8 mouse cellular contexts compared by ENCODE assay signal in the genomic region with DNA sequence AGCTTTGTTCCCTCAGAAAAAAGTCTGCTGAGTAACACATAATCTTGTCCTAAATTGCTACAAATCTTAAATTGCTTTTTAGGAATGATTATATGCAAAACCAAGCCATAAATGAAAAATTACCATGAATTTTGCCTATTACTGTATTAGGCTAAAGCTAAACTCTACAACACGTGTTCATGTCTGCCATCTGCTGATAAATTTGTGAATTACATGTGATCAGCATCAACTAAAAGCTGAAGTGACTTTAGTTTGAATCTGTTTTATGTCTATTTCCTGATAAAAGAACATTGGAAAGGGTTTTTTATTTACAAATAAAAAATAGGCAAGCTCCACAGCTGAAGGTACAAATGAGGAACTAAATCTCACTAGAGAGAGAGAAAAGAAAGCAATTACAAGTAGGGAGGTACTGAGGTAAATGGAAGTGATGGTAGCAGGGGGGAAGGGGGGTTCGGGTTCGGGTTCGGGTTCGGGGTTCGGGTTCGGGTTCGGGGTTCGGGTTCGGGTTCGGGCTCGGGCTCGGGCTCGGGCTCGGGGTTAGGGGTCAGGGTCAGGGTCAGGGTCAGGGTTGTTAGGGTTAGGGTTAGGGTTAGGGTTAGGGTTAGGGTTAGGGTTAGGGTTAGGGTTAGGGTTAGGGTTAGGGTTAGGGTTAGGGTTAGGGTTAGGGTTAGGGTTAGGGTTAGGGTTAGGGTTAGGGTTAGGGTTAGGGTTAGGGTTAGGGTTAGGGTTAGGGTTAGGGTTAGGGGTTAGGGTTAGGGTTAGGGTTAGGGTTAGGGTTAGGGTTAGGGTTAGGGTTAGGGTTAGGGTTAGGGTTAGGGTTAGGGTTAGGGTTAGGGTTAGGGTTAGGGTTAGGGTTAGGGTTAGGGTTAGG.
A peak's percentile ranks its signal among the peaks of the same experiment; 100 is the strongest.
DNase-seq lines count a peak whose midpoint lies in the region; ATAC-seq and TF ChIP-seq lines count a peak whose summit lies in the region.
"Not testable (repeated sequence)": the region's sequence is repeated elsewhere in the genome, so short reads cannot be mapped to it uniquely, and the experiment has no call there.

No protein-coding gene starts in this region.

- not testable (repeated sequence) for TF ChIP-seq CTCF in C2C12 (IDR thresholded peaks at IDR 0.05; ENCODE audit: control insufficient read depth, insufficient read depth, insufficient read length); thymus, adult 2 months (IDR thresholded peaks at IDR 0.05; ENCODE audit: borderline replicate concordance, control insufficient read depth, extremely low read depth, insufficient read depth, low read length, poor library complexity)

- not testable (repeated sequence) for H3K27ac ChIP-seq in thymus, adult 2 months (ENCODE audit: control insufficient read depth, insufficient read depth, low read length)

- not testable (repeated sequence) for H3K79me2 ChIP-seq in C2C12 (ENCODE audit: control insufficient read depth, insufficient read depth)

- not testable (repeated sequence) for H3K36me3 ChIP-seq in C2C12 (ENCODE audit: control insufficient read depth, insufficient read depth); thymus, adult 2 months (ENCODE audit: control insufficient read depth, insufficient read depth, low read length)

- not testable (repeated sequence) for H3K4me3 ChIP-seq in C2C12 (ENCODE audit: insufficient read depth, poor library complexity, severe bottlenecking); thymus, adult 2 months (ENCODE audit: control insufficient read depth, insufficient read depth, low read length)

- peak; percentile 77 for DNase-seq in brain, adult 2 months (ENCODE audit: low read depth, low spot score)
- DNase-seq in heart, postnatal 10 days: peak; percentile 90 to 92
- DNase-seq in large intestine, adult 2 months (ENCODE audit: low read depth, low spot score): peak; percentile 27
- peak; percentile 30 to 79 for DNase-seq in lung, adult 18-20 months
- DNase-seq in ovary, postnatal 10 days (ENCODE audit: low spot score): peak; percentile 100
- peak; percentile 92 for DNase-seq in thymus, adult 2 months

- H3ac ChIP-seq in C2C12 (ENCODE audit: control insufficient read depth, insufficient read length, low read depth): not testable (repeated sequence)

- not testable (repeated sequence) for H3K4me1 ChIP-seq in thymus, adult 2 months (replicated peaks; ENCODE audit: control insufficient read depth, insufficient read depth, low read length)

- WGBS in large intestine, adult 2 months: 77% methylated on average over 15 of the region's 15 CpGs
- WGBS in thymus, adult 2 months: 88% methylated on average over 15 of the region's 15 CpGs

- not testable (repeated sequence) for TF ChIP-seq POLR2A in thymus, adult 2 months (IDR thresholded peaks at IDR 0.05; ENCODE audit: control insufficient read depth, extremely low read depth, insufficient read depth, low read length, poor library complexity)

- H3K79me3 ChIP-seq in C2C12 (ENCODE audit: low read depth): not testable (repeated sequence)

- peak; percentile 54; the same call in 1 of the 2 replicates for ATAC-seq in erythroid progenitor cell, adult 5-6 weeks (replicated peaks; ENCODE audit: low FRiP score, poor library complexity, severe bottlenecking)

- not testable (repeated sequence) for H3K27me3 ChIP-seq in C2C12 (ENCODE audit: control insufficient read depth, insufficient read depth, insufficient read length); thymus, adult 2 months (ENCODE audit: control insufficient read depth, insufficient read depth, low read length)

- intact Hi-C loops in heart, postnatal 10 days (cut with DNase I): not testable (repeated sequence)

TF ChIP-seq in C2C12, 6 proteins besides CTCF, POLR2A, EP300 and RAD21:
- peak; percentile 65 for TF ChIP-seq USF1 (IDR thresholded peaks at IDR 0.05; ENCODE audit: low read depth)
- TF ChIP-seq MAX (IDR thresholded peaks at IDR 0.05): peak; percentile 61
TF ChIP-seq in C2C12: peak in this region for 2; not testable (repeated sequence) for 4.

Comparison
In these comparisons a context has a peak if more than half of its experiments do, and no peak if none do; other contexts are left out.
1. DNase-seq: peak in every context shown above with its lines; median percentile 100 in ovary, postnatal 10 days; 92 in thymus, adult 2 months; 91 in heart, postnatal 10 days; 77 in brain, adult 2 months; 54 in lung, adult 18-20 months; 27 in large intestine, adult 2 months.